Mouse (Mus musculus) left cerebral cortex, adult 8-10 months (tissue): ENCODE results near the gene Cfap43. TPM values are rescaled to one million over a fixed set of nuclear protein-coding genes. Genes with fewer than 3 reads are reported as not detected.

ENCODE experiments used
- DNase-seq, 2 experiments: peaks; one replicate each; pipeline ENCODE4 v3.0.0; 2022; ENCODE audit warnings: low spot score in 2 of 2
- total RNA-seq, 4 experiments: library from RNA; stranded (reverse); gene quantifications; 2 replicates each; pipeline ENCODE4 v1.2.4; 2022

Cfap43 gene
- total RNA-seq, 4 experiments from 2014 or later = 0.46 to 1.2 (median 0.99) TPM

DNA sequence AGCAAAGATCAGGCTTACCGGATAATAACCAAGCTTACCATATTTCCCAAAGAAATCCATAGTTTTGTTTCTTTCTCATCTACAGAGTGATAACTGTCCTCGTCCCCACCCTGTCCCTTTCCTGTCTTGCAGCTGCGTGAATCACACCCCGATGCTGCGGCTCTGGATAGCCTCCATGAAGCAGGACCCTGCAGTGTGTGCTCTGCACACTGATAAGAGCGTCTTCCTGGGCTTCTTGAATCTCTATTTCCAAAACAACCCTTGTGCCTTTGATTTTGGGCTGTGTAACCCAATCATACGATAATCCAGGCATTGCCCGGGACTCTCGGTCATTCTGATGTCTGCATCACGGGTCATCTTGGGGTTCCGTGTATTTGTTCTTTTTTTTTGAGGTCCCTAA lies 33.2 kb downstream of the Cfap43 start:
- no peak for DNase-seq

DNA sequence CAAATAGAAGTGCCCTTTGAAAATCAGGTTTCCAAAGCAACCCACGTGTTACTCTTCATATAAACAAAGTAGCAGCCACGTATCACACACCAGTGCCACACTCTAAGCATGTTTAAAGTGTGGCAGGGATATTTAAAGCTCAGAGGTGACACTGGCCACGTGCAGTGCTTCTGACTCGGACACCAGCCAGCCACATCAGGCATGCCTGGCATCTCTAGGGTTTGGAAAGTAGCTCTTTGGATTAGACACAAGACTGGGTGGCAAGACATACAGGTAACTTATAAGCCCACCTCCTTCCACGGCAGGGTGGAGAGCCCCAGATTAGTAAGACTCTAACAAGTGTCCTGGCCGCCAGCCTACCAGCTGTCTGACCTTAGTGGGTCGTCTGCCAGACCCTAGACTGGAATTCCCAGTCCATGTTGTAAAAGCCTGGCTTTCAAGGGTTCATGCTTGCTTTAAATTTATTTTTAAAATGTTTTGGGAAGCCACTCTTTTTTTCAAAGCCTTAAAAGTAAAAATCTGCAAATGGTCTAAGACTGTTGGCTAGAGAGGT lies 33.8 kb downstream of the Cfap43 start:
- DNase-seq = no peak

DNA sequence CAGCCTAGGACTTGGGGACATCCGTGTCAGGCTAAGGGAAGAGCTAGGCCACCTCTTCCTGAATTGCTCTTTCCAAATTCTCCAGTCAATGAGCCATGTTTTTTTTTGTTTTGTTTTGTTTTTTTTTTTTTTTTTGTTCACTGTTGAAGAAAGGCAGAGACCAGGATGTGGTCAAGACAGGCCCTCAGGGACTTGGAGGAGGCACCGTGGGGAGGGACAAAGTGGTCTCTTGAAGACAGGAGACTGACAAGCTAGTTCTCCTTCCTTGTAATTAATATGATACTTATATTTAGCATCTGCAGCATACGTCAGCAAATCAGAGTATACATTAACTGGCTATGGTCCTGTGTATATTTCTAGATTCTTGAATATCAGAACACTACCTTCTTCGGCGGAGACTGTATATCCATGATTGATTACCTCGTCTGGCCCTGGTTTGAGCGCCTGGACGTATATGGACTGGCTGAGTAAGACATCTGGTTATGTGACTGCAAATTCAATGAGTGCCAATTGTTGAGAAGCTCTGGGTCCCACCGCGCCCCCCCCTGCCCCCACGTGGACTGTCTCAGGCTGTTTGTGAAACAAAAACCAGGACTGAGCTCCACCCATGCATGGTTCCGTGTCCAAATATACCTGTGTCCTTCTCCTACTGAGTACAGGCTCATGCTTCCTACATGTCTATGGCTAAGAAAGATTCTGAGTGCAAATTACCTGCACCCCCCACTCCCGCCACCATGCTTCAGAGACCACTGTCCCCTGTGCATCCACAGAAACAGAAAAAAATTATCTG lies 34.6 kb downstream of the Cfap43 start:
- DNase-seq = no peak

GRCm38 (mm10) chr19:47882882-47883254 lies 36.2 kb downstream of the Cfap43 start:
- DNase-seq = no peak

DNA sequence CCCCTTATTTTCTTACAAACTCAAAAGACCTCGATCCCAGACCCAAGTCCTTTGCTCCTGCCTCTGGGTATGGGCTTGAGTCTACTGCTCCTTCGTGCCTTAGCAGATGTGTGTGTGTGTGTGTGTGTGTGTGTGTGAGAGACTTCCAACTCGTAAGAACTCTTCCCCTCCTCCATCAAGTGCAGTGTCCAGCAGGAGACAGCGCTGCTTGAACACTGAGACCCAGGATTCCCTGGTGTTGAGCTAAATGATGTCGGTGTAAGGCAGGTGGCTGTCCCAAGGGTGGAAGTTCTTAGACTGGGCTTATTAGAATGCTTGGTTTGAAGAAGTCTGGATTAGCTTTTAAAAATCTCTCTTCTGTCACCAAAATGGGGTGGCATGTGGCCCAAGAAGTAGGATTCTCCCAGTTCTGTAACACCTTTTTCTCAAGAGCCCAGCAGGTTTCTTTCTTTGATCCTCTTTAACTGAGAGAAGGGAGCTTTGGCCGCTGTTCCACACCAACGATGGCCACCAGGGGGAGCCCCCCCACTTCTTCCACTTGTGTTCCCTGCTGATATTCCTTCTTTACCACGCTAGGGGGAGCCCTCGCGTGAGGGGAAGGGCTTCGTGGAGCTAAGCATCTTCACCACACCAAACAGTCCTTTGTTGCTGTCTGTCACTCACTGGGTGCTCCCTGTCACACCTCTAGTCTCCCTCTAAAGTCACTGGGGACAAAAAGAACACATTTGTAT lies 36.8 kb downstream of the Cfap43 start:
- peak in 1 of 2 experiments; percentile 61 for DNase-seq

- DNase-seq = no peak
These were observed 37.5 kb downstream of the Cfap43 start for GRCm38 (mm10) chr19:47881538-47881937.

DNA sequence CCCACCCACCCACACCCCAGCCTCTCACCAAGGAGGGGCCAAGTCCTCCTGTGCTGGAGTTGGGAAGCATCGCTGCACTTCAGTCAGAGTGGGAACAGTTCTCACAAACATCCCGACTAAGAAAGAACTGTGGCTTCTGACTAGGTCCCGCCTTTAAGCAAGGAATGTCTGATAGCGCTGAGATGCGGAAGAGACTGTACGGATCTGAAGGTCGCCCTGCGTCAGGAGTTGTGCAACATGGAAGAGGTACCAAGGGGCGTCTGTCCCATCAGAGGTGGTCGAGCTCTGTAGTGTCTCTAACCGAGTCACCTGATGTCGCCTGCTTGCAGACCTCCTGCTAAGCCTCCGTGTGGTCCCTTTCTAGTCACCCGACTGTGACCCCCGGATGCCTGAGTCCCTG lies 42.8 kb downstream of the Cfap43 start:
- no peak for DNase-seq

DNA sequence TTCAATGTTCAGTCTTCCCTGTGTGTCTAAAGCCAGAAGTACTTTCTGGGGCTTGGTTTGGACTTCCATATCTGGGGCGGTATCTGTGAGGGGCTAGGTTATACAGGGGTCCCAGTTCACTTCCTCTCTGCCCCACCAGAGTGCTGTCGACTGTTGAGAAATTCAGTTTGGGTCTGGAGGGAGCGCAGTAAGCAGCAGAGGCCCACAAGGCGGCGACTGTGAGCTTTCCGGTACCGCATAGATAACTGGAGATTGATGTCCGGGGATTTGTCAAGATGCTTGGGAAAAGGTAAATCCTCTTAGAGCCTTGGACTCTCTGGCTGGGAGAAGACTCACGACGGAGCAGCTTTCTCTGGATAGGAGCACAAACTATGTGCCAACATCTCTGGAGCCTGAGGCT lies 47.6 kb downstream of the Cfap43 start:
- DNase-seq = no peak

DNA sequence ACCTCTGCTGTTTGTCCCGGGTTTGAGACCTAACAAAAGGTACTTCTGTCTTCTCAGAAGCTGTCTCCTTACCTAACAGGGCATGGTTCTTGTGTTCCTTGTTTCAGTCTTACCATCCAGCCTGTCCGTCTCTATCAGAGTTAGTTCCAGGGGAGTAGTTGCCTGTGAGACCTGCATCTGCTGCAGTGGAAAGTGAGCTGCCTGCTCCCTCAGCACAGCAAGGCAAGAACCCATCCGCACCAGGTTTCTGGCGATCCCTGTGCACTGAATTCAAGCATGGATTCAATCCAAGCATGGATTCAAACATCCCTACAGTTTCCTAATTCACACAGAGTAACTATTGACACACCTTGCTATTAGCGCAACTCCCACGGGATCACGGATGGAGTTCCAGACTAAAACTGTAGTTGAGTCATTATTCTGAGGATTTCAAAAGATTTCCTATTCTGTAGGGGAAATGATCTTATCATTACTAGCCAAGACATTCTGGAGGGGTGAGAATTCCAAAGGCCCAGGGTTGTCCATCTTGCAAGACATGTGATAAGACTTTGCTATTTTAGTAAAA lies 48.9 kb downstream of the Cfap43 start:
- no peak for DNase-seq

DNA sequence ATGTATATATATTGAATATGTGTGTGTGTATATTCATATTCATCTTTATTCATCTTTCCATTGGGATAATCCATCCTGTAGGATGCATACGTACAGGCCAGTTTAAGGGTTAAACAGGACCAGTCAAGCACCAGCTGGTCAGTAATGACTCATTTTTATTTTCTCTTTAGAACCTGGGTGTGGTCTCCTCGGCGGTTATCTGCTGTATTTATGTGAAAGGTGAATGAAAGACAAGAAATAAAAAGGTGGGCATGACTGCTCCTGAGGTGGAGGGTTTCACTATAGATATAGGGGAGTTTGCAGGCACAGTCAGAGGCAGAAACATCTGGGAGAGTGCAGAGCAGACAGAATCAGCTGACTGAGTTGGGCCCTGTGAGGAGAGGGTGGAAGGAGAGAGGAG lies 49.6 kb downstream of the Cfap43 start:
- DNase-seq = no peak

DNA sequence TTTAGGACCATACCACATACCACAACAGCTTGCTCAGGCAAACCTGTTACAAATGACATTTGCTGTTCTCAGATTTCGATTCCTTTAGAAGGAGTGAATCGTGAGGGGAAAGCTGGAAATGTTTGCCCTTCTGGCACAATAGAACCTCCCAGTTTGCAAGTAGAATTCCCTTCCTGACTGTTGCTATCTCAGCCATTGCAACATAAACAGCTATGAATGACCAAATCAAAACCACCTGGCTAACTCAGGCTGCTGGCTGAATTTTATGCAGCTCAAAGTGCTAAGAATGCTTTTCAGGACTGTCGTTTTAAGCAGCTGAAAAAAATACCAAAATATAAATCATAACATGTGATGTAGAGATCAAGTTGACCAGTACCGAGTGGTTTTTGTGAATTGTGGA lies 50.1 kb downstream of the Cfap43 start:
- DNase-seq = no peak

DNA sequence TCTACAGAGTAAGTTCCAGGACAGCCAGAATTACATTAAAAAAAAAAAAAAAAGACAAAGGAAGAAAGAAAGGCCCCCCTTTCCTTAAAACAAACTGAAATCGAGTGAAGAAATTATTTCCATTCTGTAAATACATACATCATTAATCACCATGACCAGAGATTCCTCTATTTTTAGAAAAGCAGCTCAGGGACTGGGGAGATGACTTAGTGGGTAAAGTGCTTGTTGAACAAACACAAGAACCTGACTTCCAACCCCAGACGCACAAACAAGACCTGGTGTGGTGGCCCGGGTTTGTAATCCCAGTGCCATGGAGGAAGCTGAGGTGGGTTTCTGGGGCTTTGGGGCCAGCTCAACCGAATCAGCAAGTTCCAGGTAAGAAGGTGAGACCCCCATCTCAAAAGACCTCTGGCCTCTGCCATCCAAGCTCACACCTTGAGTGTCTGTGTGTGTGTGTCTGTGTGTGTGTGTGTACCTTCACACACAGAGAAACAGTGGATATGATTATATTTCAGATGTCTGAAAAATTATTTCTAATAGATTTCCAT lies 51.4 kb downstream of the Cfap43 start:
- DNase-seq = no peak

DNA sequence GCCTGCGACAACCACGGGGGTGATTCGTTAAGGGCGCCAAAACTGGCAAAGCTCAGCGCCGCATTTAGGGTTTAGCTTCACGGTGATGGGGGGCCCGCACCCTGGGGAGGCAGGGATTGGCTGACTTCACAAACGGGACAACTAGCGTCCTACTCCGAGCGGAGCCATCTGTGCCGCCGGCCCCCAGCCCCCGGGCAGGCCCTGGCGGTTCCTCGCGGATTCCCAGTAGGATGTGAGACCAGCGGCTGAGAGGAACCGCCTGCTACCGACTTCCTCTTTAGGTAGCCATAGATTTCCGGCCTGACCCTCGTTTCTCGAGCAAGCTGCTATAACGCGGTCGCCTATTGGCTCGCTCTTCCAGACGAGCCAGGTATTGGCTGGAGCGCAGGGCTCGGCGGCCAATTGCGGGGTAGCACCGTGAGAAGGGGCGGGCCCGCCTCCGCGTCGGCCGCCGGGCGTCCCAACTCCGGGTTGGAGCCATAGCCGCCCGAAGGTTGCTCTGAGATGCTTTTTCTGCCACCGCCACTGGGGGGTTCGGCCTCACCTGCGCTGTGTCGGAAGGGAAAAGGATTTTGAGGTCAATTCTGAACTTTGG lies 53.6 kb downstream of the Cfap43 start, which contains the start of gene Gsto2:
Gene Gsto2, plus strand, starts transcription at position 182 of the 595 bp plus-strand sequence.
- DNase-seq = peak; percentile 83 to 95

GRCm38 (mm10) chr19:47864721-47865120 lies 54.4 kb downstream of the Cfap43 start:
- no peak for DNase-seq

DNA sequence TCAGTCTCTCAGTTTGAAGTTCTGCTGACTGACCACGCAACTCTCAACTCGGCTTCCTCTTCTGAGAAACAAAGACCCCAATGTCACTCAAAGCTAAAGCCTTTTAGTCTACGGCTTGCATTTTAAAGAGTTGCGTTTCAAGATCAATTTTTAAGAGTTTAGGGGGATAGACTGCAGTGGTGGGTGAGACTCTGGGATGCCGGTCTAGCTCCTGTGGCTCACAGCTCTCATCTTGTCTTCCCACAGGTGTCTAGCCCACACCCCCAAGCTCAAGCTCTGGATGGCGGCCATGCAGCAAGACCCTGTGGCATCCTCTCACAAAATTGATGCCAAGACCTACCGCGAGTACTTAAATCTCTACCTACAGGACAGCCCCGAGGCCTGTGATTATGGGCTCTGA lies 55.0 kb downstream of the Cfap43 start:
- no peak for DNase-seq

DNA sequence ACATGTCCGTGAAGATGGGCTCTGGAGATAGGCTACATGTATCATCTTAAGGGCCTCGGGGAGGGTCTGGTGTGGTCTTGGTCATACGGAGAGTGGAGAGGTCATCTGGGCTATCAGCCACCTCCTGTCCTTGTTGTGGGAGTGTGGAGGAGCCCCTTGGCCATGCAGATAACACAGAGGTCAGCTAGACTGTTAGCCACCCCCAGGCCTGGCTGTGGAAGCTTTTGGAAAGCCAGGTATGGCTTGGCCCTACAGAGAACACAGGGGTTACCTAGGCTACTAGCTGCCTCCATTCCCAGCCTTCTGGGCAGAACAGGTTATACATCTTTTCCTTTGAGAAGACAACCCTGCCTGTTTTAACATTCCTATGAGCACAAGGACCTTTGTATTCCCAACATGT lies 56.5 kb downstream of the Cfap43 start:
- DNase-seq = no peak

DNA sequence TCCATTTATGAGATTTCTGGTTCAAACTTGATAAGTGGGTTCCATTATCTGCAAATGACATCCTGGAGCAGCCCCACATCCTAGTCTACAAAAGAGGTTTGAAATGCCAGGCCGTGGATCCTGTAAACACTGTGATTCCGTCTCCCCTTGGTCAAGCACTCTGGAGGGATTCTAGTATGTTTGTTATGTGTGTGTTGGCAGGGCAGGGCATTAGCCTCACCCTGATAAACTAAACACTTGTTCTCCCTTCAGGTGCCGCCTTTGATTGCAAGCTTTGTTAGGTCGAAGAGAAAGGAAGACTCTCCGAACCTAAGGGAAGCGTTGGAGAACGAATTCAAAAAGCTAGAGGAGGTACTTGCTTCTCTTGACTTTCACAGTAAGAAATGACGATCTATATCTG lies 59.9 kb downstream of the Cfap43 start:
- DNase-seq = no peak

DNA sequence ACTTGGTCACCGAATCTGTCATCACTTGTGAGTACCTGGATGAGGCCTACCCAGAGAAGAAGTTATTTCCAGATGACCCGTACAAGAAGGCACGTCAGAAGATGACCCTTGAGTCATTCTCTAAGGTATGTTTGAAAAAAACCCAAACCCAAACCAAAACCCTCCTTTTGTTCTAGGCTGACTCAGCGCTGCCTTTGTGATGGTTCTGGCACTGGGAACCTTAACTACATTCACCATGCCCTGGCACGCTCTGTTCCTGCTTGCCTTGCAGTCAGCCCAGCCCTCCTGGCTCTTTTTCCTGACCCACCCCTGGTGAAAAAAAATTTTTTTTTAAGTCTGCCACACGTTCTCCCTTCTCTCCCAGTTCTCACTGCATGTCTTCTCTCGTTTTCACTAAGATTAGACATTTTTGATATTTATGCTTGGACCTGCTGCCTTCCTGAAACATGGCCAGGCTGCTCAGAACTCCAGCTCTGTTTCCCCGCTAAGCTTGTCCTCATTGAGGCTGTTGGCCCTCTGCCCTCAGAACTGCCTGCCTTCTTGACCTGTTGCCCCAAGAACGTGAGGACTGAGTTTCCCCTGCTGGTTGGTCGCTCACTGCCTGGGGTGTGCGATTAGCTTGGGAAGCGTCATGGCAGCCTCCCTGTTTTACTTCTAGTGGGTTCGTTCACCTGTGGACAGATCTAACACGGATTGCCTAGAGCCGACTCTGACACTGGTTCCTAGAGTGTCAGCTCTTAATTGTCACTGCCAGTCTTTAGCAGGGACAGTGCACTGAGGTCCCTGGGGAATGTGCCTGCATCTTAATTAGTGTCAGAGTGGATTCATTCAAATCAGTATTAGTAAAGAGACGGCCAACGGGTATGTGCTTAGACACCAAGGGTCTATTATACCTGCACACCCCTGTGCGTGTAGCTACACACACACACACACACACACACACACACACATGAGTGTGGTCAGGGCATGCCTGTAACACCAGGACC lies 60.8 kb downstream of the Cfap43 start:
- no peak for DNase-seq

DNA sequence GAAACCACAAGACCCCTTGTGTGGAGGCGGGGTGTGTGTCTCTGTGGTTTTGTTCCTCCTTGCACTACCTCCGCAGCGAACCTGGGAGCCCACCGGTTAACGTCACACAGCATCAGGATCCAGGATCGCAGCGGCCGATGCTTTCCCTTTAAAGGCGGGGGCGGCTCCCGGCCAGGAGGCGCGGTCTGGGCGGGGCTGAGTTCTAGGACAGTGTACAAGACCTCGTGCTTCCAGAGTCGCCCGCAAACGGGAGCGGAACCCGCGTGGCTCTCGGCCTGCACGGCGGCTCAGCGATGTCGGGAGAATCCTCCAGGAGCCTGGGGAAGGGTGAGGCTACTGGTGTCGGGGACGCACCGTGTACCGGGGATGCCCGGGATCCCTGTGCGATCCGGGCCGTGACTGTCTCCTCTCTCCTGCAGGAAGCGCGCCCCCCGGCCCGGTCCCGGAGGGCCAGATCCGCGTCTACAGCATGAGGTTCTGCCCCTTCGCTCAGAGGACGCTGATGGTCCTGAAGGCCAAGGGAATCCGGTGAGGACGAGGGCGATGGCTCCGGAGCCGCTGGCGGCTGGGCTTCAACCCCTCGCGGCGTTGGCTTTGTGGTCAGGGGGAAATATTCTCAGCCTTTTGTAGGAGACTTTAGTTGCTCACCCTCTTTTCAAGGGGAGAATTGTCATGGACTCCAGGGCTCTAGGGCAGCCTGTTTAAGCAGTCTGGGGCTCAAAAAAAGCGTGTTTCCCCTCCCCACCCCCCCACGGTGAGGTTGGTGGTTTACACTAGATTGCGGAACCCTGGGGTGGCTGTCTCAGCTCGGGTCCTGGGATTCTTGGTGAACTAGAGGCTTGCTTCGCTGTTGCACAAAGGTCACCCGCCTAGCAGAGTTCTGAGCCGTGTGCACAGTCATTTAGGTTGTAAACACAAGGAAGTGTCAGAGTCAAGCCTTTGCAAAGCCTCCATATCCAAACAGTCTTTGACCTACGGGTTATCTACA lies 64.0 kb downstream of the Cfap43 start, which contains the start of gene Gsto1:
Gene Gsto1, plus strand, starts transcription at position 175 of the 988 bp plus-strand sequence.
- peak; percentile 76 to 82 for DNase-seq
